Mouse (Mus musculus): ENCODE measurements at regions not wholly inside any gene's neighbourhood (a gene's known extent, or its start where the extent isn't known, plus 50 kb on each side); places are given as distances from the start of the nearest gene placed in this dataset.

- H3K4me1 ChIP-seq (ENCODE audit: control insufficient read depth in 1 of 2, insufficient read depth in 2 of 2, low read length in 2 of 2): no peaks in the 10 kb centered on the region
- no peaks in the 10 kb centered on the region for H3K36me3 ChIP-seq (ENCODE audit: control insufficient read depth in 1 of 2, insufficient read depth in 2 of 2, low read length in 2 of 2)
- H3K27ac ChIP-seq (ENCODE audit: control insufficient read depth, low read depth, low read length): no peak overlapping the region
- no peak for DNase-seq (ENCODE audit: low read depth, low spot score)
- no peak overlapping the region for H3K4me3 ChIP-seq (ENCODE audit: control insufficient read depth in 1 of 2, insufficient read depth in 1 of 2, low read depth in 2 of 2, low read length in 2 of 2)
- H3K27me3 ChIP-seq (ENCODE audit: control insufficient read depth in 1 of 2, insufficient read depth in 2 of 2, low read length in 2 of 2): no peaks in the 10 kb centered on the region
- TF ChIP-seq MYB (IDR thresholded peaks at IDR 0.05; ENCODE audit: low read depth, low read length) (no peak), CTCF (IDR thresholded peaks at IDR 0.05 in 2 of 3, conservative IDR thresholded peaks at IDR 0.05 in 1 of 3; ENCODE audit: control insufficient read depth in 1 of 3, insufficient read depth in 1 of 3, low read depth in 2 of 3, low read length in 3 of 3, poor library complexity in 1 of 3, severe bottlenecking in 1 of 3) (no peak), SIN3A (IDR thresholded peaks at IDR 0.05; ENCODE audit: low read length) (no peak)
- H3K9me3 ChIP-seq (replicated peaks; ENCODE audit: insufficient read depth, low read length): peaks cover 1% of the 10 kb centered on the region
- no peak overlapping the region for H3K9ac ChIP-seq (ENCODE audit: control insufficient read depth, low read depth, low read length, poor library complexity, severe bottlenecking)
- H3K79me2 ChIP-seq (ENCODE audit: control insufficient read depth, insufficient read depth, low read length, poor library complexity): no peaks in the 10 kb centered on the region
These were observed 336.7 kb upstream of the Tbl1xr1 start for GRCm38 (mm10) chr3:21739720-21740119.

DNA sequence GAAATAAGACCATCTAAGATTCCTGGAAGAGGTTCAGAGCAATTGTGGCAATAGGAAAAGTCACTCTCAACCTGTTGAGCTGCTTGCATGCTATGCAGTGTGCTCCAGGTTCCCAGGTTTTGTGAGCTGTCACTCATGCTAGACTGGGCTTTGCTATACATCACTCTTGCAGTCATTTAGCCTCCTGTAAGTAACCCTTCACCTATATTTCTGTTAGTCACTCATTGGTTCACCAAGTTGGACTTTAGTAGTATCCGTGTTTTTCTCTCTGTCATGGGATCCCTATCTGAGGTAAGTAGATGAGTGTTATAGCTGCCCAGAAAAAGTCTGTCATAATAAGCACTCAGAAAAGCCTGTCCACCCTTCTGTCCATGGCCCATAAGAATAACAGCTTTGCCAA lies 332.3 kb upstream of the Tbl1xr1 start:
- no peak for DNase-seq (ENCODE audit: low read depth, low spot score)
- Histone ChIP-seq H3K36me3 (ENCODE audit: control insufficient read depth in 1 of 2, insufficient read depth in 2 of 2, low read length in 2 of 2) (no peaks in the 10 kb centered on the region), H3K4me3 (ENCODE audit: control insufficient read depth in 1 of 2, insufficient read depth in 1 of 2, low read depth in 2 of 2, low read length in 2 of 2) (no peak overlapping the region), H3K27ac (ENCODE audit: control insufficient read depth, low read depth, low read length) (no peak overlapping the region), H3K9me3 (replicated peaks; ENCODE audit: insufficient read depth, low read length) (no peaks in the 10 kb centered on the region), H3K9ac (ENCODE audit: control insufficient read depth, low read depth, low read length, poor library complexity, severe bottlenecking) (no peak overlapping the region), H3K79me2 (ENCODE audit: control insufficient read depth, insufficient read depth, low read length, poor library complexity) (no peaks in the 10 kb centered on the region), H3K27me3 (ENCODE audit: control insufficient read depth in 1 of 2, insufficient read depth in 2 of 2, low read length in 2 of 2) (no peaks in the 10 kb centered on the region), H3K4me1 (ENCODE audit: control insufficient read depth in 1 of 2, insufficient read depth in 2 of 2, low read length in 2 of 2) (no peaks in the 10 kb centered on the region)
- TF ChIP-seq TAL1 (IDR thresholded peaks at IDR 0.05; ENCODE audit: low read length) (no peak), MYB (IDR thresholded peaks at IDR 0.05; ENCODE audit: low read depth, low read length) (no peak), ELF1 (IDR thresholded peaks at IDR 0.05; ENCODE audit: low read depth, low read length) (no peak), TBP (IDR thresholded peaks at IDR 0.05; ENCODE audit: low read depth, low read length) (no peak), GATA1 (IDR thresholded peaks at IDR 0.05; ENCODE audit: low read depth, low read length) (no peak), MEF2A (IDR thresholded peaks at IDR 0.05; ENCODE audit: extremely low read depth, insufficient replicate concordance, low read depth, low read length, poor library complexity, severe bottlenecking) (no peak), BHLHE40 (IDR thresholded peaks at IDR 0.05; ENCODE audit: borderline replicate concordance, low read depth, low read length) (no peak), E2F4 (IDR thresholded peaks at IDR 0.05; ENCODE audit: borderline replicate concordance, low read depth, low read length) (no peak), GABPA (IDR thresholded peaks at IDR 0.05; ENCODE audit: low read depth, low read length) (no peak), KAT2A (conservative IDR thresholded peaks at IDR 0.05; ENCODE audit: low read depth, low read length) (no peak), ETS1 (IDR thresholded peaks at IDR 0.05; ENCODE audit: low read depth, low read length) (no peak)

GRCm38 (mm10) chr3:21760516-21761218 lies 315.8 kb upstream of the Tbl1xr1 start:
- Histone ChIP-seq H3K27ac (ENCODE audit: control insufficient read depth, low read depth, low read length) (peak overlapping the region; percentile 36; the same call in 1 of the 2 replicates), H3K36me3 (ENCODE audit: control insufficient read depth in 1 of 2, insufficient read depth in 2 of 2, low read length in 2 of 2) (peaks cover 0 to 14% of the 10 kb centered on the region in 2 experiments; a peak in 2 of 4 replicates), H3K9ac (ENCODE audit: control insufficient read depth, low read depth, low read length, poor library complexity, severe bottlenecking) (no peak overlapping the region), H3K4me1 (ENCODE audit: control insufficient read depth in 1 of 2, insufficient read depth in 2 of 2, low read length in 2 of 2) (peaks cover 8 to 11% of the 10 kb centered on the region in 2 experiments), H3K79me2 (ENCODE audit: control insufficient read depth, insufficient read depth, low read length, poor library complexity) (no peaks in the 10 kb centered on the region), H3K4me3 (ENCODE audit: control insufficient read depth in 1 of 2, insufficient read depth in 1 of 2, low read depth in 2 of 2, low read length in 2 of 2) (peak overlapping the region in 1 of 2 experiments; percentile 30; a peak in 2 of 4 replicates), H3K27me3 (ENCODE audit: control insufficient read depth in 1 of 2, insufficient read depth in 2 of 2, low read length in 2 of 2) (no peaks in the 10 kb centered on the region), H3K9me3 (replicated peaks; ENCODE audit: insufficient read depth, low read length) (no peaks in the 10 kb centered on the region)
- TF ChIP-seq NELFE (IDR thresholded peaks at IDR 0.05; ENCODE audit: low read depth, low read length) (no peak), EP300 (IDR thresholded peaks at IDR 0.05; ENCODE audit: low read depth in 1 of 2, low read length in 2 of 2) (peak; percentile 50 to 59; a peak in 3 of 4 replicates), GATA1 (IDR thresholded peaks at IDR 0.05; ENCODE audit: low read depth, low read length) (peak; percentile 66), MXI1 (IDR thresholded peaks at IDR 0.05; ENCODE audit: low read depth, low read length) (no peak), RCOR1 (IDR thresholded peaks at IDR 0.05; ENCODE audit: low read depth, low read length) (0 out of 2 replicates have a peak, but pooled peaks have one; percentile 16), ETS1 (IDR thresholded peaks at IDR 0.05; ENCODE audit: low read depth, low read length) (peak; percentile 46; the same call in 1 of the 2 replicates), POLR2AphosphoS5 (IDR thresholded peaks at IDR 0.05; ENCODE audit: borderline replicate concordance, low read depth, low read length) (no peak)
- peak; percentile 42 for DNase-seq (ENCODE audit: low read depth, low spot score)

All from MEL (cell line).